Mouse (Mus musculus): Measurements from ENCODE around the gene Copz2.
A peak's percentile ranks its signal among the peaks of the same experiment; 100 is the strongest.

Gene Copz2

DNA sequence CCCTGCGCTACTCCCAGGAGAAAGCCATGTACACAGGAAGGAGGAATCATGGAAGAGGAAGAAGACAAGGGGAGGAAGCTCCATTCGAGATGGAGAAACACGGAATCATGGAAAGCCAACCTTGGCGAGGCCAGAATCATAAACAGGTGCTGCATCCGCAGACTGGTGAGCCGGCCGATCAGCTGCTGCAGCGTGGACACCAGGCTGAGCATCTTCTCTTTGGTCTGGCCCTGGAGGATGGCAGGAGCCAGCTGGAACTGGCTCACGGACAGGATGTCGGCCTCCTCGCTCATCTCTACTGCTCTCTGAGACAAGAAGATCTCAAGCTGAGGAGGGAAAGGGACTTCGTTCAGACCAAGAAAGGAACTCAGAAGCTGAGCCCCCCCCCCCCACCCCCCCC is 58.9 kb downstream of the Copz2 start:
- DNase-seq = no peak

DNA sequence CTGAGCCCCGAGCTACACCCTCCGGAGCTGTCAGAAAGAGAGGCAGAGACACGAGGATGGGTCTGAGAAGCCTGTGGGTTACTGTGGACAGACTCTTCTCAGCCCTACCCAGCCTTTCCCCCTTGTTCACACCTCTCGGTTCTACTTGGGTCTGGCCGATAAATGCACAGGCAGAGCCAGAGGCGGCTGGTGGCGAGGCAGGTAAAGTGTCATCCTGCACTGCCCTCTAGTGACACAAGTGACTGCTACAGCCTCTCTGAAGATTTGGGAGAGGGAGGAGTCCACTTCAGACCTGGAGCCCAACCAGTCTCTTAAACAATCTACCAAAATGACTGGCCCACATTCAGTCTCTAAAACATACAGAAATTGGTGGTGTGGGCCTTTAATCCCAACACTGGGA is 60.3 kb downstream of the Copz2 start:
- DNase-seq = peak; percentile 92

Data from embryo, embryonic 11 days (tissue).